Mouse (Mus musculus): ENCODE measurements around the gene Eif4g3.

Eif4g3 gene

DNA sequence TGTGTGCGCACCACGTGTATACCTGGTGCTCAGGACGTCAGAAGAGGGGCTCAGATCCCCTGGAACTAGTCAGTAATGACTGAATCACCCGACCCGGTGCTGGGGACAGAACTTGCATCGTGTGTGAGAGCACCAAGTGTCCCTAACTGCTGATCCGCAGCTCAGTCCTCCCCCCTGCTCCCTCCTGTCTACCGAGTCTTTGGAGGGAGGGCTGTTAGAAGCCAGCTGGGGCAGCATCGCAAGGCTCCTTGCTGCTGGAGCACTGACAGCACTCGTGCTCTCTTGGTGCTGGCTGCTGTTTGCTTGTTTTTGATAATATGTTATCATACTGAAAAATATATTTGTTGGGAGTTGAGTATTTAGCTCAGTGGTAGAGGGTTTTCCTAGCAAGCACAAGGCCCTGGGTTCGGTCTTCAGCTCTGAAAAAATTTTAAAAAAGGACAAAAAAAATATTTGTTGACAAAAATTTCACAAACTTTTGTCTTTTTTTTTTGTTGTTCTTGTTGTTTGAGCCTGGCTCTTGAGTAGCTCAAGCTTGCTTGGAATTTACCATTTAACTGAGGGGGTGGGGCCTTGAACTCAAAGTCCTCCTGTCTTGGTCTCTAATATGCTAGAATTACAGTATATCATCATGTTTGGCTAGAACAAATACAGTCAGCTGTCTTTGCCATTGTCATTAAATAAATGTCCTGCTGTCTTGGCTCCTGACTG lies 72.2 kb downstream of the Eif4g3 start:
- DNase-seq: peak; percentile 35

GRCm38 (mm10) chr4:138065593-138066169 lies 72.9 kb downstream of the Eif4g3 start:
- no peak for DNase-seq

DNA sequence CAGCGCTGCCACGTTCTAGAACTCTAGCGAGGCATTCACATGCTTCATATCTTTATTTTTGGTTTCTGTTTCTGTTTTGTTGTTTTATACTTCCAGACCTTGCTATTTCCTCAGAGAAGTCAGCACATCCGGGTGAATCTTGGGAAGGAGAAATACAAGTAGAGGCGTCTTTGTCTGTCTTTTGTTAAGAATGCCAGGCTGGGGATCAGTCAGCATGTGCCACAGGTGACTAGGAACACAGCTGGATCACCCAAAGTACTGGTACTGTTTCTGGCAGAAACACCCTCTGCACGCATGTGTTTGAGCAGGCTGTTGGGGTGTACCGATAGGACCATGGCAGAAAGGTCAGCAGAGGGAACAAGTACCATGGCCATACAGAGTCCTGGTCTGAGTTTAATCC lies 73.6 kb downstream of the Eif4g3 start:
- no peak for DNase-seq

DNA sequence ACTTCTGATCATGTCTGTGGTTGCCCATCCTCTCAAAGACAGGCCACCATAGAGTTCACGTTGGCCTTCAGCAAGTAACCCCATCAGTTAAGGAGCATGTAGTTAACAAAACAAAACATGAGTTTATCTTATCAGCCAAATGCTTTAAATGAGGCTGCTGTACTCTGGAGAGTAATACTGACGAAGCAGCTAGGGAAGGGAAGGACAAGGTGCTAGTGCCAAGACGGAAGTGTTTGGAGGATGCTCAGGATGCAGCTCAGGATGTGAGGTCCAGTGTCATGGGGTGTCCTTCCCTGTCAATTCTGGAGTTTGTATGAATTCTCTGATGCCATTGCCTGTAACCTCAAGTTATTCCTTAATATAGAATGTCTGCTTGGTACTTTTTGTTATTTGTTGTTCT lies 75.0 kb downstream of the Eif4g3 start:
- DNase-seq: no peak

DNA sequence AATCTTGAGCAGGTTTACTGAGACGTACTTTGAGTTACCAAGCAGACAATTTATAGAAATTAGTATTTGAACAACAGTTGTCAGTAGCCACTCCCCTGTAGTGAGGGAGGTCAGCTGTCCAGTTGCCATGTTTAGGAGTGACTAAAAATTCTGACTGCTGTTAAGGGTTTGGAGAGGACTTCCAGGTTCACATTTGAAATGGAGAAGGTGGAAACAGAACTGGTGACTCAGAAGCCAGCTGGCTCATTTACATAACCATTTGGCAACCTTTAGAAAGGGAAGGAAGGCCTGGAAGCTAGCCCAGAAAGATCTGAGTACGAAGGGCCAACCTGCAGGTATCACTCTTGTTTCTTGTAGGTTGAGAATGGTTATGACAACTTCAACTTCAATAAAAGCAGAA lies 75.8 kb downstream of the Eif4g3 start:
- peak; percentile 53 for DNase-seq

GRCm38 (mm10) chr4:138069371-138069770 lies 76.5 kb downstream of the Eif4g3 start:
- DNase-seq: no peak

DNA sequence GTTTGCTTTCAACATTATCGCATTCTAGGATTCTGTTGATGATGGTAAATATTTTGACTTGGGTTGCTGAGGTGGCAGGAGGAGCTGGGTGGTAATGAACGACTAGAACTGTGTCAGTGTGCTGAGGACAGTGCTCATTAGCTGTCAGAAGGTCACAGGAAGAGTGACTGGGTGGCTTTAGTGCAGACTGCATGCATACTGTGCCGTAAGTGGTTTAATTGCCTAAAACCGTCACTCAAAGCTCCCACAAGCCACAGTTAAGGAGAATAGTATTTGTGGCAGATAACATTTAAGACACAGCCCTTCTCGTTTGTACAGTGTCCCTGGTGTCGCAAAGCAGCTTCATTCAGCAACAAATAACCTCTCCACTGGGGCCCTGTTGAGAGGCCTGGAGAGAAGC lies 78.7 kb downstream of the Eif4g3 start:
- DNase-seq: no peak

- no peak for DNase-seq
Observed at GRCm38 (mm10) chr4:138073086-138073485, 80.3 kb downstream of the Eif4g3 start.

DNA sequence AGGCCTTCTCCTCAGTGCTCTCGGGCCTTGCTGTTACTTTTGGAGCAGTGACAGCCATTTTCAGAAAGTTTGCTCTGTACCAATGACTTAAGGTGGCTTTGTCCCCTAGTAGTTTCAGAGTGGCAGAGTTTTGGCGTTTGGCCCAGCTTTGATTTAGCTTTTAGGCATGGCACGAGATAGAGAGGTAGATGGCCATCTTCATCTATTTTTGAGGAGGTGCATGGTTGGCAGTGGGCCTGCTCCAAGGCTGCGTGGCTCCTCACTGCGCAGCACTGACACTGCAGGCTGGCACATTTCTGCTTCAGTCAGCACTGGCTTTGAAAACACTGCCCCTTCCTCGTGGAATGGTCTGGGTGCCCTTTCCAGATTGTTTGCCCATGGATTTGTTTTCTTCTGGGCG lies 80.7 kb downstream of the Eif4g3 start:
- peak; percentile 29 for DNase-seq

GRCm38 (mm10) chr4:138074896-138075584 lies 82.2 kb downstream of the Eif4g3 start:
- no peak for DNase-seq

- no peak for DNase-seq
Observed at GRCm38 (mm10) chr4:138077663-138078295, 85.0 kb downstream of the Eif4g3 start.

- no peak for DNase-seq
Observed at GRCm38 (mm10) chr4:138079234-138079633, 86.4 kb downstream of the Eif4g3 start.

- no peak for DNase-seq
Observed at GRCm38 (mm10) chr4:138082466-138082865, 89.6 kb downstream of the Eif4g3 start.

DNA sequence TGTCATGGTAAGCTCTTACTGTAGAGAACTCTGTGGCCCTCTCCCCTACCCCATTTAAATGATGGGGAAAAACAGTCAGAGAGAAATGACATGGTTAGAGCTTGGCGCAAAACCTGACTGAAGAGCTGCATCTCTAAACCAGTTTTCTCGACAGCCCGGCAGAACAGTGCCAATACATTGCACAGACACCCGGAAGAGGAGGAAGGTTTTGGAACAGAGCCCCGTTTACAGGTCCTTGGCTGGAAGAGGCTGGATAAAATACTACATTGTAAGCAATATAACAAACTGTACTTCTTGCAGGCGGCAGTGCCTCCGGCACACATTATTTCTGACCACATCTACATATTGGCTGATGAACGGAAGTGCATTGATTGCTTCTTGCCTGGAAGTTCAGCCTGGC lies 91.3 kb downstream of the Eif4g3 start:
- DNase-seq: no peak

- DNase-seq: no peak
Observed at GRCm38 (mm10) chr4:138084851-138085573, 92.2 kb downstream of the Eif4g3 start.

- no peak for DNase-seq
Observed at GRCm38 (mm10) chr4:138086949-138087348, 94.1 kb downstream of the Eif4g3 start.

DNA sequence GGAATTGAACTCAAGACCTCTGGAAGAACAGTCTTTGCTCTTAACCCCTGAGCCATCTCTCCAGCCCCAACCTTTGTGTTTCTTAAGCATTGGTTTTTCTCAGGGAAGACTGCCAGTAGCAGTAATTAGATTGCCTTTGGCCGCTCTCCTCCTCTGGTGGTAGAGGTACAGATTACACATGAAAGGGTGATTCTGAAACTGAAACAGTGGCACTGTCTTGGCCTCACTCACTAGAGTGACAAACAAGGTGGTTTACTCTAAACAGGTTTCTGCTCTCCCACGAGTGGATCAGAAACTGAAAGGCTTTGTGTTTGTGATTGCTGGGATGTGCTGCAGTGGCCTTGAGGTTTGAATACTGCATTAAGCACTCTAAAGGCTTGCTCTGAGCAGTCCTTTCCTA lies 96.7 kb downstream of the Eif4g3 start:
- DNase-seq: no peak

DNA sequence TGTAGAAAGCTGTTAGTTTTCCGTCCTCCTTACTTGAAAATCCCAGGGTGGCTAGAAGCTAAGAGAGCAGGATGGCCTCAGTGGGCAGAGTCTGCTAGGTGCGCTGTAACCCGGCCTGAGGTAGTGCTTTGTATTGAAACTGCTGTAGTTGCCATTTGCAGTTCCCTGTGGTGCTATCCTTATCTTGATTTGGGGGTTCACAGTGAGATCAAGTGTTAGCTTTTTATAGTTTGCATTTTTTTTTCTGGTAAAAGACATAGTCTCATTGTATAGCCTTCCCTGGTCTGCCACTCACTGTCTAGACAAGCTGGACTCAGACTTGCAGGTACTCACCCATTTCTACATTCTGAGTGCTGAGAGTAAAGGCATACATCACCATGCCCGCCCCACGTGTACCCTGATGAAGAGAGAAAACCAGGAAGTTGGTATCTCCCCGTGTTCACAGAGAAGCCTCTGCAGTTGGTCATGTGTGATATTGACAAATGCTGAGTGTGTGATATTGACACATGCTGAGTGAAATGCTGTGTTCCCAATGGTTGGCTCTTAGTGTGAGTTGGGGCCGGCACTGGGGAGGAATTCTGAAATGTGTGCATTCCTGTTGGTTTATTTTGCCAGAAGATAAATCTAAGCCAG lies 98.9 kb downstream of the Eif4g3 start:
- no peak for DNase-seq

DNA sequence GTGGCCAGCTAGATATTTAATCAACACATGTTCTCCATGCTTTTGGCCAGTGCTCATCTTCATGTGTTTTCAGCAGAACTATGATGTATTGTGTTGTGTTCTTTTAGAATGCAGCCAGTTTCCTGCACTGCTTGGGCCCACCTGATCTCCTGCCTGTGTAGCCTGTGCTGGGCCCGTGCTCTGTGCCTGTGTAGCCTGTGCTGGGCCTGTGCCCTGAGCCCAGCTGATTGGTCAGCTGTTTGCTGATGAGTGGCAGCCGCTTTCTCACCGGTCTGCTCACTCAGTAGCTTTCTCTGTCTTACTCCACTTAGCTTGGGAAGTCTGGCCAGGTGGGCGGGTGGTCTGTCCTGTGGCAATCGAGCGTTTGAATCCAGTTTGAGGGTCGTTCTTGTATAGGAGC lies 107.6 kb downstream of the Eif4g3 start:
- DNase-seq: no peak

DNA sequence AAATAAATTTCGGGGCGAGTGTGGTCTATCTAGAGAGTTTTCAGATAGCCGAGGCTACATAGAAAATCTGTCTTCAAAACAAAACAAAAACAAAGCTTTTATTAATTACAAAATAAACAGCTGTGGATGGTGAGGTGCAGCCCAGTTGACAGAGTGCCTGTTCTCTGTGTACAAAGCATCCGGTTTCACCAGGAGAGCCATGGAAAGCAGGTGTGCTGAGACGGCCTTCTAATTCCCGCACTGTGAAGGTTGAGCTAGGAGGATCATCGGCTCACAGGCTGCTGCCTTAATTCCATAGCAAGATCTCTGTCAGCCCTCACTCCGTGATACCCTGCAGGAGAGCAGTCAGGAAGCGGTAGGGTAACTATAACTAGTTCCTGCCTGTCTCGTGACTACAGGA lies 109.0 kb downstream of the Eif4g3 start:
- DNase-seq: no peak

DNA sequence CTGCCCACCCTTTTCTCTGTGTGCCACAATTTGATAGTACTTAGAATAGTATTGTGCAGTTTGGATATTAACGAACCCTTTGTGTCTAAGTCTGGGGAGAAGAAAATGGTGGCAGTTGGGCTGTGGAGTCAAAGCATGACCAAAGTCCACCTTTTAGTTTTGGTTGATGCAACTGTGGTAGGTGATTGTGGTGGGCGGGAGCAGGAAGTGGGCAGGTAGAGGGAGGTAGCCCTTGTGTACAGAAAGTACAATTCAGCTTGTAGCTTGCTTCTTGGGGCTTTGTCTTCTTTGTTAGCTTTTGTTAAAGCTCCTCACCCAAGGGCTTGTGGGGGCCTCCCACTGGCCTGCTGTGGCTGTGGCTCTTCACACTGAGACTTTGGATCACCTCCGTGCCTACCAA lies 109.6 kb downstream of the Eif4g3 start:
- no peak for DNase-seq

- no peak for DNase-seq
Observed at GRCm38 (mm10) chr4:138104967-138105366, 112.1 kb downstream of the Eif4g3 start.

Measured in kidney, postnatal 10 days (tissue).